Mouse (Mus musculus) spleen, adult 2 months (tissue): Measurements from ENCODE around the gene Ndufv1. TPM values are rescaled to one million over a fixed set of nuclear protein-coding genes. Genes with fewer than 3 reads are reported as not detected.
"Not testable (repeated sequence)": the region's sequence is repeated elsewhere in the genome, so short reads cannot be mapped to it uniquely, and the experiment has no call there.

ENCODE experiments used
- DNase-seq, 2 experiments: peaks; one replicate each; pipeline versions ENCODE4 v3.0.0 to v3.0.0-alpha.2; 2012 to 2021; ENCODE audit warnings: low spot score in 2 of 2, low read depth in 1 of 2
- H3K27ac ChIP-seq: fragments of 200-500 bp; 2 replicates; pipeline ENCODE4 v1.5.1; 2012; ENCODE audit warnings: low read length, inconsistent platforms; ENCODE audit not compliant: insufficient read depth
- H3K27me3 ChIP-seq: fragments of 200-500 bp; 2 replicates; pipeline ENCODE4 v1.6.1; 2012; ENCODE audit warnings: mild to moderate bottlenecking, moderate library complexity, low read length, inconsistent platforms; ENCODE audit not compliant: control insufficient read depth, insufficient read depth
- H3K36me3 ChIP-seq: fragments of 200-500 bp; 2 replicates; pipeline ENCODE4 v1.6.1; 2012; ENCODE audit warnings: mild to moderate bottlenecking, low read length, inconsistent platforms; ENCODE audit not compliant: control insufficient read depth, insufficient read depth
- H3K4me1 ChIP-seq: fragments of 200-500 bp; 2 replicates; pipeline ENCODE4 v1.6.1; 2011; ENCODE audit warnings: inconsistent platforms; ENCODE audit not compliant: control insufficient read depth, insufficient read depth, insufficient read length
- H3K4me3 ChIP-seq: fragments of 200-500 bp; 2 replicates; pipeline ENCODE4 v1.5.1; 2011; ENCODE audit warnings: mild to moderate bottlenecking, inconsistent platforms; ENCODE audit not compliant: insufficient read depth, insufficient read length; ENCODE audit errors: extremely low read depth
- CTCF ChIP-seq: fragments of 200-500 bp; IDR thresholded peaks from 2 replicates; pipeline ENCODE4 v1.5.1; 2011; ENCODE audit warnings: mild to moderate bottlenecking, inconsistent platforms; ENCODE audit not compliant: insufficient read depth, insufficient read length, insufficient replicate concordance; ENCODE audit errors: extremely low read depth
- POLR2A ChIP-seq: fragments of 200-500 bp; IDR thresholded peaks from 2 replicates; pipeline ENCODE4 v1.6.1; 2011; ENCODE audit warnings: low read depth, low read length, inconsistent platforms
- WGBS: fragments of 180-500 bp; shearing (Covaris S2); methylation state at CpG from one replicate; pipeline ENCODE4 v1.1.7; 2018; 5-methylcytosine and 5-hydroxymethylcytosine counted together
- polyA plus RNA-seq: library from polyadenylated mRNA; depleted of rRNA; stranded (reverse); fragments of >200 nt; gene quantifications from 2 replicates; pipeline ENCODE4 v1.2.3, GENCODE M21; 2012; rRNA removed

Gene Ndufv1
- polyA plus RNA-seq = 65.5 and 71.3 TPM in 2 replicates

DNA sequence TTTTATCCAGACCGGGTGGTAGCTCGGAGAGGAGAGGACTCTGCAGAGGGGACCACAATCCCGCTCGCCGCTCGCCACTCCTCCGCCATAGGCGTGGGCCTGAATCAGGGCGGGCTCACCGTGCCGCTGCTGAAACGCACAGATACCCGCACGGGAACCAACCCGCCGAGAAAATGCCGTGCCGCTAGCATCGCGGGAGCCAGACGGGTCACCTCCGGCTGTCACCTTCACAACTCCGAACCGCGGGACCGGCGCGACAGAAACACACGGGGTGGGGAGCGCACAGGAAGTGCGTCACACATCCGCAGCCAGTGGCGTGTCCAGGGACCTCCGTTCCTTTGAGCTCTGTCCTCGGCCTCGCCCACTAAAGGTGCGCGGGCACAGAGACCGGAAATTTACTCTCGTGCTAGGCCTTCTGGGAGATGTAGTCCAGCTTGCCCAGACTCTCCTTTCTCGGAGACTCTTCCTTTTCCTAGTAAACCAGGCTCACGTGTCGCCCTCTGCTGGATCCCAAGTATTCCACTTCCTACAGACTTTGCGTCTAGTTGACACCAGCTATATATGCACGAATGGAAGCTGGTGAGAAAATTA, at the start of gene Ndufv1:
TSS of gene Ndufv1 (minus strand) at position 375 of the 591 bp plus-strand sequence.
- peak; percentile 92 for DNase-seq
- no peaks in the 10 kb centered on the region for H3K27me3 ChIP-seq

DNA sequence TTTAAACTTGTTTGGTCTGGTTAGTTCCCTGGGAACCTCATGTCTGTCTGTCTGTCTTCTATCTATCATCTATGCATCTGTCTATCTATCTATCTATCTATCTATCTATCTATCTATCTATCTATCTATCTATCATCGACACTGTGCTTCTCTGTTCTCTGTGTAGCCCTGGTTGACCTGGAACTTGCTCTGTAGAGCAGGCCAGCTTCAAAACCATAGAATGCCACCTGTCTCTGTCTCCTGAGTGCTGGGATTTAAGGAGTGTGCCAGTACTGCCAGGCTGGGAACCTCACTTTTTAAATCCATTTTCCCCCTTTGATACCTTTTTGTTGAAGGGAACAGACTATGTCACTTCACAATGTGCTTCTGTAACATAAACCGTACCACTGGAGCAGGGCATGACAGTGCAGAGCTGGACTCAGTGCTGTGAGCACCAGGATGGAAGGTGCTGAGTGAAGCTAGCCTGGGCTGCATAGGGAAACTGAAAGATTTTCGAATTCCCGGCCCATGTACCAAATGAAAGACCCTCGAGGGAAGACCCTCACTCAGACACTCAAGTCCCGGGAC, 48.4 kb upstream of the Ndufv1 start:
- H3K27ac ChIP-seq = peak overlapping the region; percentile 42
- no peak overlapping the region; the same call in 1 of the 2 replicates for H3K4me3 ChIP-seq
- no peak for DNase-seq
- no peaks in the 10 kb centered on the region for H3K27me3 ChIP-seq
- 70% methylated on average over 6 of the region's 6 CpGs for WGBS
- TF ChIP-seq CTCF (no peak), POLR2A (no peak)
- H3K36me3 ChIP-seq = no peaks in the 10 kb centered on the region
- peaks cover 2% of the 10 kb centered on the region; the same call in 1 of the 2 replicates for H3K4me1 ChIP-seq

More for the DNA sequence above, at the start of gene Ndufv1:
- Histone ChIP-seq H3K4me1 (peaks cover 9% of the 10 kb centered on the region; the same call in 1 of the 2 replicates), H3K27ac (peak within 1 kb of the TSS; percentile 82), H3K4me3 (peak within 1 kb of the TSS; percentile 84), H3K36me3 (peaks cover 13% of the 10 kb centered on the region)
- TF ChIP-seq CTCF (peak; percentile 11; the same call in 1 of the 2 replicates), POLR2A (peak; percentile 72)
- WGBS = under 1% methylated on average over 45 of the region's 45 CpGs

DNA sequence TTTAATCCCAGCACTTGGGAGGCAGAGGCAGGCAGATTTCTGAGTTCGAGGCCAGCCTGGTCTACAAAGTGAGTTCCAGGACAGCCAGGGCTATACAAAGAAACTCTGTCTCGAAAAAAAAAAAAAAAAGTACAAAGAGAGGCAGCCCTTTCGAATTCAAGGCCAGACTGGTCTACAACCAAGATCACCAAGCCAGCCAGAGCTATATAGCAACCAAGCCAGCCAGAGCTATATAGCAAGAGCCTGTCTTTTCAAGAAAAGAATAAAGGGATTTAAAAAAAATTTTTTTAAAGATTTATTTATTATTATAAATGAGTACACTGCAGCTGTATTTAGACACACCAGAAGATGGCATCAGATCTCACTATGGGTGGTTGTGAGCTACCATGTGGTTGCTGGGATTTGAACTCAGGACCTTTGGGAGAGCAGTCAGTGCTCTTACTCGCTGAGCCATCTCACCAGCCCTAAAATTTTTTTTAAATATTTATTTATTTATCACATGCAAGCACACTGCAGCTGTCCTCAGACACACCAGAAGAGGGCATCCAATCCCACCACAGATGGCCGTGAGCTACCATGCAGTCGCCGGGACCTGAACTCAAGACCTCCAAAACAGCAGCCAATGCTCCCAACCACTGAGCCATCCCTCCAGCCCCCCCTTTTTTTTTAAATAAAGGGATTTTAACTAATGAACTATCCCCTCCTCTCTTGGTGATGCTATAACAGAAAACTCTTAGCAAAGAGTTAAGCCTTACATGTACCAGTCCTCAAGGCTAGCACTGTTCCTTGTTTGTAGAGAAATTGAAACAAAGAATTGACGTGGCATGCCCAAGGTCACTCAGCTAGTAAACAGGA, 47.7 kb upstream of the Ndufv1 start:
- H3K27me3 ChIP-seq, H3K4me3 ChIP-seq, H3K4me1 ChIP-seq, DNase-seq, H3K36me3 ChIP-seq: not testable (repeated sequence)
- 86% methylated on average over 8 of the region's 8 CpGs for WGBS
- H3K27ac ChIP-seq = peak overlapping the region; percentile 71; the same call in 1 of the 2 replicates

DNA sequence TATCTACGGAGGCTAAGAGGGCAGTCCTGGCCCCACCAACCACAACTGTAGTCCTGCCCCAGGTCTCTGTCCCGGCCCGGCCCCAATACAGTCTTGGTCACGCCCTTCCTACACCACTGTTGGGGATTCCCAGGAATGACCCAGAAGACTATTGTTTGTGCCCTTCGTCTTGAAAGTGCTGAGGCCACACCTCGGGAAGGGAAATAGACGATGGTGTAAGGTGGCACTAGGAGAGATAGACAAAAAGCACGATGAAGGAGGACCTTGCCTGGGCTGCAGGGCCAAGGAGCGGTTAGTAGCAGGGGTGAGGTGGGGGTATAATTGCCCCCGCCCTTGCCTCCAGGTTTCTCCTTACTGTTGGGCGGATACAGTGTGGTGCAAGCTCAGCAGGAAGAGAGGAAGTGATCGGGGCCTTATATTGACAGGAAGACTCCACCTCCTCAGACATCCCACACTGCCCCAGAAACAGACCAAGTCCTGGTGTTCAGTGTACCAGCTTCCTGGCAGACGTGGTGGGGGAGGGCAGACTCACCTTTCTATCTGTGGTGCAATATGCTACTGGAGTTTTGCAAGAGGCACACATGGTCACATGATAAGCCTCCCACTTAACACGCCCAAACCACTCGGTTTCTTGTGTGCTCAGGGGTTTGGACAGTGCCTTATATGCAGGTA, 46.6 kb upstream of the Ndufv1 start, which contains the start of gene Gstp3:
TSS of gene Gstp3 (minus strand) at position 501 of the 672 bp plus-strand sequence.
- Histone ChIP-seq H3K27ac (peak within 1 kb of the TSS; percentile 71), H3K36me3 (no peaks in the 10 kb centered on the region), H3K4me3 (peak within 1 kb of the TSS; percentile 35; the same call in 1 of the 2 replicates), H3K27me3 (no peaks in the 10 kb centered on the region), H3K4me1 (peaks cover 2% of the 10 kb centered on the region; the same call in 1 of the 2 replicates)
- WGBS = 35% methylated on average over 15 of the region's 15 CpGs
- no peak for TF ChIP-seq POLR2A
- TF ChIP-seq CTCF = no peak
- no peak for DNase-seq

DNA sequence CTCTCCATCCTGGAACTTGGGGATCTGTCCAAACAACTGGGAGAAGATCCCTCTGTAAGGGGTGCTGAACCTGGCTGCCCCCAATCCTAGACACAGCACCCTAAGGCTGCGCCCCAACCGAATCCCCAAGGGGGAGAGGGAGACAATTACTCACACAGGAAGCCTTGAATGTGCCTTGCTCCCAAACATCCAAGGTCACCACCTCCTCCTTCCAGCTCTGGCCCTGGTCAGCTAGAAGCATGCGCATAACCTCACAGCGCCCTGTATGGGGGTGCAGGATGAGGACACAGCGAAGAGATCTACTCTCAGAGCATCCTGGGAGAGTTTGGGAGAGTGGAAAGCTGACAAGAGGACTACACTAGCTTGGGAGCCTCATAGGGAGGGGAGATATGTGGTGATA, 46.0 kb upstream of the Ndufv1 start:
- Histone ChIP-seq H3K4me3 (peak overlapping the region; percentile 35; the same call in 1 of the 2 replicates), H3K27me3 (no peaks in the 10 kb centered on the region), H3K36me3 (no peaks in the 10 kb centered on the region), H3K4me1 (peaks cover 2% of the 10 kb centered on the region; the same call in 1 of the 2 replicates), H3K27ac (peak overlapping the region; percentile 71)
- TF ChIP-seq CTCF (no peak), POLR2A (no peak)
- DNase-seq = no peak
- 88% methylated on average over 5 of the region's 5 CpGs for WGBS

DNA sequence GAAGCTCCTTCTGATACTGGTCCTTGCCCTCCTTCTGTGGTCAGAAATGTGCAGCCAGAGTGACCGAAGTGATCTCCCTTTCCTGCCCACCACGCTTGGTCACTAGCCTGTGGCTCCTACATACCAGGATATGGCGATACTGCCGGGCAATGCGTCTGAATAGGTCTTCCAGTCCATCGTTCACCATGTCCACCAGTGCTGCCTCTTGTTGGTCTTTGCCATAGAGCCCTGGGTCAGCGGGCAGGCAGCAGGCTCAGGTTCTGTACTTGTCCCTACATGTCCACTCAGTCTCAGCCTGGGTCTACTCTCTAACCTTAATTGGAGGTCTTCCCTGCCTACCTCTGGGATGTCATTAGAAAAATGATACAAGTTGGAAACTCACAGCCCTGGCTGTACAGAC, 45.4 kb upstream of the Ndufv1 start:
- H3K36me3 ChIP-seq = no peaks in the 10 kb centered on the region
- TF ChIP-seq CTCF (no peak), POLR2A (no peak)
- WGBS = 98% methylated on average over 7 of the region's 7 CpGs
- no peaks in the 10 kb centered on the region for H3K27me3 ChIP-seq
- no peak overlapping the region for H3K4me3 ChIP-seq
- DNase-seq = no peak
- no peak overlapping the region for H3K27ac ChIP-seq
- H3K4me1 ChIP-seq = peaks cover 2% of the 10 kb centered on the region; the same call in 1 of the 2 replicates
